Mouse (Mus musculus) Patski (cell line): ENCODE data around the gene Ctf1. TPM values are rescaled to one million over a fixed set of nuclear protein-coding genes. Genes with fewer than 3 reads are reported as not detected.
A peak's percentile ranks its signal among the peaks of the same experiment; 100 is the strongest.
"Not testable (repeated sequence)": the region's sequence is repeated elsewhere in the genome, so short reads cannot be mapped to it uniquely, and the experiment has no call there.

Source experiments
- ATAC-seq: fragments of 100-300 bp; one replicate; pipeline ENCODE4 v1.8.0; 2021
- CTCF ChIA-PET: fragments of 350-600 bp; sonication (Branson Sonifier 250); formaldehyde crosslinking; loops from one replicate; lab custom pipeline; 2022; ENCODE audit warnings: inconsistent platforms; lab: Charles Lee
- POLR2A ChIA-PET: fragments of 350-600 bp; sonication (Branson Sonifier 250); formaldehyde crosslinking; loops from one replicate; lab custom pipeline; 2022; ENCODE audit warnings: antibody characterized with exemption, inconsistent platforms; lab: Charles Lee
- DNase-seq: peaks from one replicate; pipeline ENCODE4 v3.0.0-alpha.2; 2011; ENCODE audit warnings: low read depth, low spot score
- H3K27me3 ChIP-seq: fragments of 371-371 bp; one replicate; pipeline ENCODE4 v1.5.1; 2021
- CTCF ChIP-seq: fragments of 100-300 bp; IDR thresholded peaks from one replicate; pipeline ENCODE4 v1.5.1; 2021
- in situ Hi-C: fragments of 300-500 bp; cut with MboI; formaldehyde crosslinking; loops from 3 replicates; pipeline ENCODE4 v1.11.1; 2018; ENCODE audit warnings: low pct_unique_long_range_greater_than_20kb, mixed read lengths
- polyA plus RNA-seq: library from polyadenylated mRNA; unstranded; gene quantifications from one replicate; pipeline ENCODE4 v1.2.3, GENCODE M21; 2021

Ctf1 gene
- polyA plus RNA-seq, 1 experiment from 2014 or later, result 10.8 TPM

- POLR2A ChIA-PET, result no interaction called here
- TF ChIP-seq CTCF, result no peak
- in situ Hi-C loops, result no loop called here
Measured at GRCm38 (mm10) chr7:127689626-127690280, 22.8 kb upstream of the Ctf1 start.

GRCm38 (mm10) chr7:127691221-127691989, 21.1 kb upstream of the Ctf1 start:
- TF ChIP-seq CTCF, result no peak
- H3K27me3 ChIP-seq, result no peaks in the 10 kb centered on the region
- CTCF ChIA-PET, result interaction anchor here (1.0 to 5.1 kb wide), 5 partner anchors 10 to 22 kb away, joined by 3 to 25 read pairs (median 5); no protein-coding TSS in a partner anchor
- DNase-seq (peak; percentile 56), ATAC-seq (peak; percentile 57)
- in situ Hi-C loops, result no loop called here
- POLR2A ChIA-PET, result interaction anchor here (1.7 kb wide), 1 partner anchor 13 kb away, joined by 5 read pairs; no protein-coding TSS in a partner anchor

More at GRCm38 (mm10) chr7:127689626-127690280, 22.8 kb upstream of the Ctf1 start:
- ATAC-seq (no peak), DNase-seq (no peak)
- CTCF ChIA-PET, result interaction anchor here (2.3 to 5.1 kb wide), 2 partner anchors 13 to 15 kb away, joined by 11 to 25 read pairs; no protein-coding TSS in a partner anchor
- no peaks in the 10 kb centered on the region for H3K27me3 ChIP-seq

- POLR2A ChIA-PET, result no interaction called here
- CTCF ChIA-PET, result interaction anchor here (1.5 to 5.1 kb wide), 3 partner anchors 10 to 18 kb away, joined by 4 to 25 read pairs (median 5); no protein-coding TSS in a partner anchor
- no peak for DNase-seq
- no peak for ATAC-seq
- H3K27me3 ChIP-seq, result no peaks in the 10 kb centered on the region
- no peak for TF ChIP-seq CTCF
- in situ Hi-C loops, result no loop called here
Measured at GRCm38 (mm10) chr7:127693290-127693689, 19.2 kb upstream of the Ctf1 start.

- CTCF ChIA-PET, result interaction anchor here (1.5 to 5.1 kb wide), 2 partner anchors 10 to 19 kb away, joined by 4 to 25 read pairs; no protein-coding TSS in a partner anchor
- ATAC-seq, POLR2A ChIA-PET, DNase-seq, in situ Hi-C loops, H3K27me3 ChIP-seq: not testable (repeated sequence)
Measured at GRCm38 (mm10) chr7:127693730-127694129, 18.8 kb upstream of the Ctf1 start.

GRCm38 (mm10) chr7:127698986-127699385, 13.6 kb upstream of the Ctf1 start:
- in situ Hi-C loops, result no loop called here
- ATAC-seq (no peak), DNase-seq (no peak)
- H3K27me3 ChIP-seq, result no peaks in the 10 kb centered on the region
- ChIA-PET CTCF (interaction anchor here (0.7 to 1.4 kb wide), 2 partner anchors 24 to 31 kb away, joined by 3 to 7 read pairs; no protein-coding TSS in a partner anchor), POLR2A (no interaction called here)
- TF ChIP-seq CTCF, result no peak

GRCm38 (mm10) chr7:127700712-127701331, 11.7 kb upstream of the Ctf1 start:
- DNase-seq, result no peak
- TF ChIP-seq CTCF, result no peak
- ATAC-seq, result no peak
- H3K27me3 ChIP-seq, result no peaks in the 10 kb centered on the region
- POLR2A ChIA-PET, result interaction anchor here (1.2 kb wide), 1 partner anchor 12 kb away, joined by 3 read pairs; the partner anchor contains the start of gene Ctf1
- CTCF ChIA-PET, result no interaction called here
- in situ Hi-C loops, result no loop called here

GRCm38 (mm10) chr7:127703561-127704178, 8.9 kb upstream of the Ctf1 start:
- POLR2A ChIA-PET, result no interaction called here
- CTCF ChIA-PET, result interaction anchor here (1.0 to 13.2 kb wide), 3 partner anchors 27 to 66 kb away, joined by 3 to 100 read pairs (median 6); no protein-coding TSS in a partner anchor
- in situ Hi-C loops, result no loop called here
- no peaks in the 10 kb centered on the region for H3K27me3 ChIP-seq
- TF ChIP-seq CTCF, result no peak
- DNase-seq (no peak), ATAC-seq (no peak)

GRCm38 (mm10) chr7:127704598-127704997, 7.9 kb upstream of the Ctf1 start:
- CTCF ChIA-PET, result interaction anchor here (13.2 kb wide), 1 partner anchor 28 kb away, joined by 100 read pairs; no protein-coding TSS in a partner anchor
- no peaks in the 10 kb centered on the region for H3K27me3 ChIP-seq
- POLR2A ChIA-PET, result interaction anchor here (1.7 kb wide), 1 partner anchor 13 kb away, joined by 5 read pairs; no protein-coding TSS in a partner anchor
- ATAC-seq (no peak), DNase-seq (no peak)
- in situ Hi-C loops, result no loop called here
- TF ChIP-seq CTCF, result no peak

GRCm38 (mm10) chr7:127705706-127706105, 6.8 kb upstream of the Ctf1 start:
- ChIA-PET POLR2A (interaction anchor here (1.7 kb wide), 1 partner anchor 14 kb away, joined by 5 read pairs; no protein-coding TSS in a partner anchor), CTCF (interaction anchor here (1.4 to 13.2 kb wide), 2 partner anchors 9 to 29 kb away, joined by 3 to 100 read pairs; no protein-coding TSS in a partner anchor)
- TF ChIP-seq CTCF, result no peak
- DNase-seq, result no peak
- in situ Hi-C loops, result no loop called here
- no peak for ATAC-seq
- no peaks in the 10 kb centered on the region for H3K27me3 ChIP-seq
